Mouse (Mus musculus) MEL (cell line): Measurements from ENCODE around the gene Sult5a1.

Experiments
- CTCF ChIP-seq, 3 experiments: IDR thresholded peaks in 2 of 3; conservative IDR thresholded peaks in 1 of 3; 2 replicates each; pipeline ENCODE4 v1.5.1; 2011 to 2012; ENCODE audit warnings: low read length in 3 of 3, low read depth in 2 of 3, mild to moderate bottlenecking in 2 of 3, improper control_type of control experiment in 1 of 3, inconsistent platforms in 1 of 3, mixed read lengths in 1 of 3, moderate library complexity in 1 of 3; ENCODE audit not compliant: control insufficient read depth in 1 of 3, insufficient read depth in 1 of 3, poor library complexity in 1 of 3, severe bottlenecking in 1 of 3
- E2F4 ChIP-seq: IDR thresholded peaks from 2 replicates; pipeline ENCODE4 v1.6.1; 2011; ENCODE audit warnings: low read depth, low read length, improper control_type of control experiment, borderline replicate concordance
- EP300 ChIP-seq, 2 experiments: IDR thresholded peaks; 2 replicates each; pipeline ENCODE4 v1.6.1; 2011; ENCODE audit warnings: improper control_type of control experiment in 2 of 2, low read length in 2 of 2, low read depth in 1 of 2, mild to moderate bottlenecking in 1 of 2
- JUND ChIP-seq: IDR thresholded peaks from 2 replicates; pipeline ENCODE4 v1.6.1; 2011; ENCODE audit warnings: low read depth, mild to moderate bottlenecking, improper control_type of control experiment, low read length
- MAX ChIP-seq: IDR thresholded peaks from 2 replicates; pipeline ENCODE4 v1.6.1; 2011; ENCODE audit warnings: low read length, improper control_type of control experiment
- MAZ ChIP-seq: IDR thresholded peaks from 2 replicates; pipeline ENCODE4 v1.6.1; 2012; ENCODE audit warnings: low read depth, mild to moderate bottlenecking, inconsistent platforms, low read length, improper control_type of control experiment
- NRF1 ChIP-seq: IDR thresholded peaks from 2 replicates; pipeline ENCODE4 v1.6.1; 2014; ENCODE audit warnings: low read depth, mild to moderate bottlenecking, inconsistent platforms, low read length, improper control_type of control experiment, moderate library complexity; ENCODE audit not compliant: poor library complexity, insufficient read depth, severe bottlenecking
- POLR2A ChIP-seq, 2 experiments: IDR thresholded peaks; 2 replicates each; pipeline ENCODE4 v1.6.1; 2011 to 2012; ENCODE audit warnings: low read length in 2 of 2, mild to moderate bottlenecking in 2 of 2, control low read depth in 1 of 2, improper control_type of control experiment in 1 of 2, low read depth in 1 of 2, moderate library complexity in 1 of 2; ENCODE audit not compliant: control insufficient read depth in 1 of 2, insufficient read depth in 1 of 2, poor library complexity in 1 of 2
- SIN3A ChIP-seq: IDR thresholded peaks from 2 replicates; pipeline ENCODE4 v1.6.1; 2012; ENCODE audit warnings: low read length, improper control_type of control experiment, inconsistent platforms
- USF1 ChIP-seq: IDR thresholded peaks from 2 replicates; pipeline ENCODE4 v1.6.1; 2014; ENCODE audit warnings: low read depth, mild to moderate bottlenecking, inconsistent platforms, low read length, improper control_type of control experiment, moderate library complexity
- USF2 ChIP-seq, 2 experiments: IDR thresholded peaks; 2 replicates each; pipeline ENCODE4 v1.6.1; 2011 to 2012; ENCODE audit warnings: improper control_type of control experiment in 2 of 2, low read length in 2 of 2, borderline replicate concordance in 1 of 2, inconsistent platforms in 1 of 2, low read depth in 1 of 2, mild to moderate bottlenecking in 1 of 2; ENCODE audit not compliant: insufficient read depth in 1 of 2
- ZC3H11A ChIP-seq: IDR thresholded peaks from 2 replicates; pipeline ENCODE4 v1.6.1; 2012; ENCODE audit warnings: low read depth, mild to moderate bottlenecking, inconsistent platforms, low read length, improper control_type of control experiment

DNA sequence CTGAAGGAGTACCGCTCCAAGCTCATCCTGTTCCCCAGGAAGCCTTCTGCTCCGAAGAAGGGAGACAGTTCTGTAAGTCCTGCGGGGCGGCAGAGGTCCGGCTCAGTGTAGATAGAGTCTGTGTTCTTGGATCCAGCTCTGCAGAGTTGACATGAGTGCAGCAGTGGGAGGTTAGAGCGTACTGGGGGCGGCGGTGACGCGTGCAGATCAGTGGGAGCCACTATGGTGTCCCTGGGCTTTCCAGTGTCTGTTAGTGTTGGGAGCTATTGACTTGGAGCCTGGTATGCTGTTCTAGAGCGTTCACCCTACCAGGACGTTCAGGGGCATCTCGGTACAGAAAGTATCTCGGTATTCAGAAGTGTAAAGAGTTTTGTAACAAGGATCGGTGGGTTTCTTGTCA, 54.8 kb downstream of the Sult5a1 start:
- TF ChIP-seq MAX (no peak), CTCF (IDR thresholded peaks at IDR 0.05 in 2 of 3, conservative IDR thresholded peaks at IDR 0.05 in 1 of 3; ENCODE audit: control insufficient read depth in 1 of 3, insufficient read depth in 1 of 3, low read depth in 2 of 3, low read length in 3 of 3, poor library complexity in 1 of 3, severe bottlenecking in 1 of 3) (no peak), NRF1 (no peak), USF2 (IDR thresholded peaks at IDR 0.05; ENCODE audit: borderline replicate concordance in 1 of 2, insufficient read depth in 1 of 2, low read depth in 1 of 2, low read length in 2 of 2) (no peak), JUND (no peak), EP300 (IDR thresholded peaks at IDR 0.05; ENCODE audit: low read depth in 1 of 2, low read length in 2 of 2) (no peak), POLR2A (IDR thresholded peaks at IDR 0.05; ENCODE audit: control insufficient read depth in 1 of 2, insufficient read depth in 1 of 2, low read depth in 1 of 2, low read length in 2 of 2, poor library complexity in 1 of 2) (no peak; a peak in 1 of 4 replicates), SIN3A (no peak), E2F4 (no peak), USF1 (no peak), MAZ (no peak), ZC3H11A (no peak)
